Mouse (Mus musculus) liver, embryonic 14.5 days (tissue): ENCODE measurements around the gene 4930442H23Rik. TPM values are rescaled to one million over a fixed set of nuclear protein-coding genes. Genes with fewer than 3 reads are reported as not detected.
A peak's percentile ranks its signal among the peaks of the same experiment; 100 is the strongest.

Source experiments
- ATAC-seq: fragments of 200-750 bp; cut with Nextera tagmentation; 2 replicates; pipeline ENCODE4 v1.8.0; 2017; ENCODE audit warnings: moderate number of reproducible peaks, mild to moderate bottlenecking, moderate library complexity; ENCODE audit not compliant: insufficient read depth
- DNase-seq, 3 experiments: peaks; one replicate each; pipeline ENCODE4 v3.0.0-alpha.2; 2012 to 2013; ENCODE audit warnings: low read depth in 3 of 3, low spot score in 3 of 3
- H3K27ac ChIP-seq: fragments of 300-500 bp; sonication (generic); 2 replicates; pipeline ENCODE4 v1.5.1; 2014; ENCODE audit warnings: moderate library complexity, mild to moderate bottlenecking, control low read depth, inconsistent platforms
- H3K27me3 ChIP-seq: fragments of 300-500 bp; sonication (generic); 2 replicates; pipeline ENCODE4 v1.6.1; 2014; ENCODE audit warnings: mild to moderate bottlenecking, low read length, moderate library complexity; ENCODE audit not compliant: control insufficient read depth, insufficient read depth
- H3K36me3 ChIP-seq: fragments of 300-500 bp; sonication (generic); replicated peaks from 2 replicates; pipeline ENCODE4 v1.6.1; 2014; ENCODE audit warnings: low read depth; ENCODE audit not compliant: control insufficient read depth, insufficient read depth
- H3K4me1 ChIP-seq, 2 experiments: fragments of 200-500 bp in 1 of 2; fragments of 300-500 bp in 1 of 2; sonication (generic) in 1 of 2; replicated peaks; 2 replicates each; pipeline ENCODE4 v1.6.1; 2012 to 2014; ENCODE audit warnings: antibody characterized with exemption in 1 of 2, inconsistent platforms in 1 of 2, low read length in 1 of 2; ENCODE audit not compliant: control insufficient read depth in 2 of 2, insufficient read depth in 2 of 2
- H3K4me2 ChIP-seq: fragments of 300-500 bp; sonication (generic); 2 replicates; pipeline ENCODE4 v1.6.1; 2014; ENCODE audit warnings: low read depth, mild to moderate bottlenecking, control low read depth, moderate library complexity
- H3K4me3 ChIP-seq, 2 experiments: fragments of 200-500 bp in 1 of 2; fragments of 300-500 bp in 1 of 2; sonication (generic) in 1 of 2; 2 replicates each; pipeline ENCODE4 v1.5.1; 2012 to 2014; ENCODE audit warnings: low read depth in 2 of 2, low read length in 2 of 2, mild to moderate bottlenecking in 2 of 2, control low read depth in 1 of 2, inconsistent platforms in 1 of 2, moderate library complexity in 1 of 2; ENCODE audit not compliant: insufficient read depth in 1 of 2
- H3K9ac ChIP-seq: fragments of 300-500 bp; sonication (generic); replicated peaks from 2 replicates; pipeline ENCODE4 v1.6.1; 2014; ENCODE audit warnings: mild to moderate bottlenecking, control low read depth, moderate library complexity
- H3K9me3 ChIP-seq: fragments of 300-500 bp; sonication (generic); 2 replicates; pipeline ENCODE4 v1.6.1; 2016; ENCODE audit warnings: low read length, mixed read lengths; ENCODE audit not compliant: control insufficient read depth
- CTCF ChIP-seq: IDR thresholded peaks from 2 replicates; pipeline ENCODE4 v1.5.1; 2016; ENCODE audit warnings: antibody characterized with exemption, low read depth, control low read depth
- EP300 ChIP-seq: IDR thresholded peaks from 2 replicates; pipeline ENCODE4 v1.6.1; 2016; ENCODE audit warnings: antibody characterized with exemption, low read depth
- WGBS: fragments of 180-500 bp; shearing (Covaris S2); extraction: QIAGEN DNeasy Blood & Tissue Kit; methylation state at CpG from one replicate; pipeline ENCODE4 v1.1.7; 2014; ENCODE audit not compliant: insufficient replicate concordance; 5-methylcytosine and 5-hydroxymethylcytosine counted together
- polyA plus RNA-seq, 2 experiments: library from polyadenylated mRNA; depleted of rRNA in 1 of 2; stranded (reverse) in 1 of 2; unstranded in 1 of 2; fragments of >200 nt; fragmentation: Nextera tagmentation in 1 of 2; extraction: Ambion mirVana in 1 of 2; gene quantifications; 2 replicates each; pipeline versions ENCODE4 v1.2.1 to v1.2.3; 2012 to 2014

The 4930442H23Rik gene
- polyA plus RNA-seq, 2 experiments = not detected

- no peak for ATAC-seq
- H3K4me3 ChIP-seq = no peak overlapping the region
- no peaks in the 10 kb centered on the region for H3K9me3 ChIP-seq
These were observed 4.7 kb downstream of the 4930442H23Rik start for GRCm38 (mm10) chr10:81178927-81179326.

GRCm38 (mm10) chr10:81177958-81178712, 5.5 kb downstream of the 4930442H23Rik start:
- H3K4me2 ChIP-seq = peak overlapping the region; percentile 89
- peak overlapping the region; percentile 82 for H3K27ac ChIP-seq
- H3K27me3 ChIP-seq = no peaks in the 10 kb centered on the region
- no peak for DNase-seq
- H3K36me3 ChIP-seq = peaks cover 52% of the 10 kb centered on the region
- TF ChIP-seq EP300 (no peak), CTCF (0 out of 2 replicates have a peak, but pooled peaks have one; percentile 6)
- H3K4me1 ChIP-seq = peaks cover 5 to 19% of the 10 kb centered on the region in 2 experiments
- peak overlapping the region; percentile 94 to 95 for H3K4me3 ChIP-seq
- no peak for ATAC-seq
- peak overlapping the region; percentile 98 for H3K9ac ChIP-seq
- 49% methylated on average over 14 of the region's 14 CpGs for WGBS
- no peaks in the 10 kb centered on the region for H3K9me3 ChIP-seq

More at GRCm38 (mm10) chr10:81178927-81179326, 4.7 kb downstream of the 4930442H23Rik start:
- TF ChIP-seq EP300 = no peak
- no peak for TF ChIP-seq CTCF
- H3K4me2 ChIP-seq = peak overlapping the region; percentile 89; the same call in 1 of the 2 replicates
- H3K4me1 ChIP-seq = peaks cover 7 to 18% of the 10 kb centered on the region in 2 experiments
- 90% methylated on average over 11 of the region's 11 CpGs for WGBS
- DNase-seq = no peak
- H3K27me3 ChIP-seq = no peaks in the 10 kb centered on the region
- H3K9ac ChIP-seq = no peak overlapping the region
- peaks cover 52% of the 10 kb centered on the region for H3K36me3 ChIP-seq
- no peak overlapping the region; the same call in 1 of the 2 replicates for H3K27ac ChIP-seq

- H3K4me2 ChIP-seq = peak overlapping the region; percentile 89
- DNase-seq (no peak), ATAC-seq (no peak)
- peak overlapping the region; percentile 98 for H3K9ac ChIP-seq
- no peaks in the 10 kb centered on the region for H3K9me3 ChIP-seq
- H3K4me1 ChIP-seq = peaks cover 5 to 19% of the 10 kb centered on the region in 2 experiments
- WGBS = 2% methylated on average over 16 of the region's 16 CpGs
- no peak for TF ChIP-seq CTCF
- TF ChIP-seq EP300 = no peak
- H3K36me3 ChIP-seq = peaks cover 52% of the 10 kb centered on the region
- no peaks in the 10 kb centered on the region for H3K27me3 ChIP-seq
- peak overlapping the region; percentile 94 to 95 for H3K4me3 ChIP-seq
- peak overlapping the region; percentile 82 for H3K27ac ChIP-seq
These were observed 6.1 kb downstream of the 4930442H23Rik start for GRCm38 (mm10) chr10:81177491-81177925.

- H3K9me3 ChIP-seq = no peaks in the 10 kb centered on the region
- peak within 1 kb of the TSS; percentile 82 for H3K27ac ChIP-seq
- H3K9ac ChIP-seq = peak within 1 kb of the TSS; percentile 98
- DNase-seq = peak; percentile 94 to 95 (median 95)
- peak; percentile 75 for ATAC-seq
- H3K4me3 ChIP-seq = peak within 1 kb of the TSS; percentile 94 to 95
- H3K27me3 ChIP-seq = no peaks in the 10 kb centered on the region
- TF ChIP-seq EP300 (peak; percentile 24), CTCF (0 out of 2 replicates have a peak, but pooled peaks have one; percentile 6)
- under 1% methylated on average over 77 of the region's 77 CpGs for whole genome bisulfite sequencing
- peak within 1 kb of the TSS; percentile 89 for H3K4me2 ChIP-seq
- H3K4me1 ChIP-seq = peaks cover 5 to 19% of the 10 kb centered on the region in 2 experiments
- H3K36me3 ChIP-seq = peaks cover 46% of the 10 kb centered on the region
These were observed 7.0 kb downstream of the 4930442H23Rik start, which contains the start of gene Eef2 for GRCm38 (mm10) chr10:81176466-81177271. Eef2 (plus strand) TSS chr10:81176631.
